Mouse (Mus musculus) forebrain, postnatal 0 days (tissue): ENCODE measurements around the gene Smad1. TPM values are rescaled to one million over a fixed set of nuclear protein-coding genes. Genes with fewer than 3 reads are reported as not detected.

Source experiments
- ATAC-seq: fragments of 200-750 bp; cut with Nextera tagmentation; 2 replicates; pipeline ENCODE4 v1.8.0; 2017; ENCODE audit warnings: mild to moderate bottlenecking, moderate library complexity
- DNase-seq: peaks from one replicate; pipeline ENCODE4 v3.0.0-alpha.2; 2015
- H3K27ac ChIP-seq: fragments of 300-500 bp; sonication (generic); 2 replicates; pipeline ENCODE4 v1.5.1; 2014; ENCODE audit warnings: low read depth, mild to moderate bottlenecking, antibody characterized with exemption, low read length, moderate library complexity, mixed read lengths
- H3K27me3 ChIP-seq: fragments of 300-500 bp; sonication (generic); 2 replicates; pipeline ENCODE4 v1.6.1; 2014; ENCODE audit warnings: mild to moderate bottlenecking, low read length, mixed read lengths; ENCODE audit not compliant: insufficient read depth
- H3K36me3 ChIP-seq: fragments of 300-500 bp; sonication (generic); 2 replicates; pipeline ENCODE4 v1.6.1; 2014; ENCODE audit warnings: mild to moderate bottlenecking, moderate library complexity; ENCODE audit not compliant: insufficient read depth
- H3K4me1 ChIP-seq: fragments of 300-500 bp; sonication (generic); 2 replicates; pipeline ENCODE4 v1.6.1; 2014; ENCODE audit warnings: antibody characterized with exemption; ENCODE audit not compliant: insufficient read depth
- H3K4me2 ChIP-seq: fragments of 300-500 bp; sonication (generic); 2 replicates; pipeline ENCODE4 v1.6.1; 2014; ENCODE audit warnings: low read depth, mild to moderate bottlenecking, moderate library complexity
- H3K4me3 ChIP-seq: fragments of 300-500 bp; sonication (generic); 2 replicates; pipeline ENCODE4 v1.5.1; 2014; ENCODE audit warnings: low read depth, low read length, mixed read lengths
- H3K9ac ChIP-seq: fragments of 300-500 bp; sonication (generic); 2 replicates; pipeline ENCODE4 v1.6.1; 2014; ENCODE audit warnings: mild to moderate bottlenecking
- H3K9me3 ChIP-seq: fragments of 300-500 bp; sonication (generic); 2 replicates; pipeline ENCODE4 v1.6.1; 2016; ENCODE audit warnings: low read length
- CTCF ChIP-seq: sonication (generic); IDR thresholded peaks from 2 replicates; pipeline ENCODE4 v1.5.1; 2016; ENCODE audit warnings: antibody characterized with exemption, control low read depth, low read depth
- WGBS: fragments of 180-500 bp; shearing (Covaris S2); extraction: QIAGEN DNeasy Blood & Tissue Kit; methylation state at CpG from one replicate; pipeline ENCODE4 v1.1.7; 2014; 5-methylcytosine and 5-hydroxymethylcytosine counted together
- polyA plus RNA-seq: library from polyadenylated mRNA; unstranded; fragments of >200 nt; fragmentation: Nextera tagmentation; extraction: Ambion mirVana; gene quantifications from 2 replicates; pipeline ENCODE4 v1.2.1, GENCODE M21; 2015
- total RNA-seq: library from RNA; depleted of rRNA; stranded (reverse); fragments of >200 nt; gene quantifications from 2 replicates; pipeline ENCODE4 v1.2.3, GENCODE M21; 2014

Smad1 gene
- total and polyA plus RNA-seq, 2 experiments from 2014 or later, result 57.1 to 80.1 TPM

DNA sequence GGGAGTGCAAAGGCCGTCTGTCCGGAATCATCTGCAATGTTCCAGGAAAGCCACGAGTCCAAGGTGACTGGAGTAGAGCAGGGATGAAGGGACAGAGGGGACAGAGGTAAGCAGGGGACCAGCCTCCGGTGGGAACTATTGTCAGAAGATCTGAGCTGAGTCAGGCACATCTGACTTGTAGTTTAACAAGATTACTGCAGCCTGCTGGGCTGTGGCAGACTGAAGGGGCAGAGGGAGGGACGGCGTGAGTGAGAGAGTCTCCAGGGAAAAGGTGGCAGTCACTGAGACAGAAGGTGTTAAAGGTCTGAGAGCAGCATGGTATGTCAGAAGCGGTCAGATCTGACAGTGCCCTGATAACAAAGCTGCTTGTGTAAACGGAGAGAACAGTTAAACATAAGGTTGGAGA is 16.5 kb downstream of the Smad1 start:
- Histone ChIP-seq H3K9me3 (no peaks in the 10 kb centered on the region), H3K27me3 (no peaks in the 10 kb centered on the region), H3K4me3 (no peak overlapping the region), H3K4me2 (no peak overlapping the region), H3K36me3 (no peaks in the 10 kb centered on the region), H3K27ac (no peak overlapping the region), H3K9ac (no peak overlapping the region), H3K4me1 (0 out of 2 replicates have a peak, but pooled peaks cover 20% of the 10 kb centered on the region)
- TF ChIP-seq CTCF, result no peak
- ATAC-seq (no peak), DNase-seq (no peak)
- 14% methylated on average over 8 of the region's 8 CpGs for WGBS

- ATAC-seq (peak; percentile 23; the same call in 1 of the 2 replicates), DNase-seq (no peak)
- Histone ChIP-seq H3K9me3 (no peaks in the 10 kb centered on the region), H3K4me3 (no peak overlapping the region), H3K36me3 (no peaks in the 10 kb centered on the region), H3K27me3 (no peaks in the 10 kb centered on the region), H3K4me1 (0 out of 2 replicates have a peak, but pooled peaks cover 20% of the 10 kb centered on the region), H3K9ac (no peak overlapping the region), H3K27ac (no peak overlapping the region), H3K4me2 (no peak overlapping the region)
- WGBS, result 35% methylated on average over 6 of the region's 6 CpGs
- TF ChIP-seq CTCF, result no peak
Observed at GRCm38 (mm10) chr8:79381771-79382170, 17.5 kb downstream of the Smad1 start.

DNA sequence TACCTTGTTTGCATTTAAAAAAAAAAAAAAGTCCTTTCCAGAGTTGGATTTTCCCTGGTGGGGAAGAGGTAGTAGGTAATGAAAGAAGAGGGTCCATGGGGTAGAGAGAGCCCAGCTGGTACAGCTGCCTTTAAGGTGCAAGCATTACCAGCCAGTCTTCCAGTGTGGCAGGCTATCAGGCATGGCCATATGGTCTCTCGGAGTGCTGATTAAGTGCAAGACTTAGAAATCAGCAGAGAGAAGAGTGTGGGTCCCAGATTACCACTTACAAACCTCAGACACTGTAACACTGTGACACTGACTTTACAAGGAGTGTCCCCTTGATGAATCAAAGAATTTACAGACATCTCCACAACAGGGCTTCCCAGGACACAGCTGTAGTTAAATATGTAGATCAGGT is 18.9 kb downstream of the Smad1 start:
- no peak overlapping the region for H3K4me2 ChIP-seq
- H3K9me3 ChIP-seq, result no peaks in the 10 kb centered on the region
- no peaks in the 10 kb centered on the region for H3K36me3 ChIP-seq
- H3K4me3 ChIP-seq, result no peak overlapping the region
- H3K9ac ChIP-seq, result no peak overlapping the region
- 0 out of 2 replicates have a peak, but pooled peaks cover 15% of the 10 kb centered on the region for H3K4me1 ChIP-seq
- no peak overlapping the region for H3K27ac ChIP-seq
- 57% methylated on average over 1 of the region's 1 CpGs for WGBS
- no peak for TF ChIP-seq CTCF
- ATAC-seq (no peak), DNase-seq (no peak)
- no peaks in the 10 kb centered on the region for H3K27me3 ChIP-seq

DNA sequence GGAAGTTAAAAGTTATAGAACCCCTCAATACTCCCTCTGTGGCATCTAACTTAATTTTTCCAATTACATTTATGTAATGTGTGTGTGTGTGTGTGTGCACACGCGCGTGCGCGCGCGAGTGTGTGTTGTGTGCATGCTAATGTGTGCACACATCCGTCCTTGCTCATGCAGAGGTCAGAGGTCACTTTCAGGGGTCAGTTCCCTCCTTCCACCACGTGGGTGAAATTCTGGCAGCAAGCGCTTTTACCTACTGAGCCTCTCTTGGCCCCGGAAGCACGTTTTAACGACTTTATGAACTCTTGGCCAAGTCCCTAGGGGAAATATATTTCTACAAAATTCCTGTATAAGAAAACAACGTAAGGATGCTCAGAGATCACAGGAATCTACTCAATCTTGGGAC is 19.3 kb downstream of the Smad1 start:
- H3K36me3 ChIP-seq, result no peaks in the 10 kb centered on the region
- 0 out of 2 replicates have a peak, but pooled peaks cover 15% of the 10 kb centered on the region for H3K4me1 ChIP-seq

DNA sequence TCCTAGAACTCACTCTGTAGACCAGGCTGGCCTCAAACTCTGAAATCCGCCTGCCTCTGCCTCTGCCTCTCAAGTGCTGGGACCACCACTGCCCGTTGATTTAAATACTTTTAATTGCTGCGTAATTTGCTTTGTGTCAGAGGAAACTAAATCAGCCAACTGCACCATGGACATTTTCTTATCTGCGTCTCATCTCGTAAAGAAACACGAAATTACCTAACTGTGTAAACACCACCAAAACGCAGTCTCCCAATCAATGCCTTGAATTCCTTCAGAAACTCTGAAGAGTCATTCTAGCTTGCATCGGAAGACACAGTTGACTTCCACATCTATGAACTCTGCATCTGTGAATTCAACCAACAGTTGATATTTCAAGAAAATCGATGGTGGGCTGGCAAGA is 22.7 kb downstream of the Smad1 start:
- Histone ChIP-seq H3K36me3 (no peaks in the 10 kb centered on the region), H3K27me3 (no peaks in the 10 kb centered on the region), H3K27ac (no peak overlapping the region), H3K4me2 (no peak overlapping the region), H3K4me1 (peaks cover 3% of the 10 kb centered on the region; the same call in 1 of the 2 replicates), H3K9me3 (no peaks in the 10 kb centered on the region), H3K4me3 (no peak overlapping the region), H3K9ac (no peak overlapping the region)
- TF ChIP-seq CTCF, result no peak
- 86% methylated on average over 9 of the region's 9 CpGs for WGBS
- no peak for DNase-seq
- no peak for ATAC-seq

More for the DNA sequence above, 19.3 kb downstream of the Smad1 start:
- Histone ChIP-seq H3K9ac (no peak overlapping the region), H3K4me3 (no peak overlapping the region), H3K4me2 (no peak overlapping the region), H3K27ac (no peak overlapping the region), H3K9me3 (no peaks in the 10 kb centered on the region), H3K27me3 (no peaks in the 10 kb centered on the region)
- DNase-seq, result no peak
- no peak for TF ChIP-seq CTCF
- ATAC-seq, result no peak
- 82% methylated on average over 14 of the region's 14 CpGs for WGBS

GRCm38 (mm10) chr8:79375775-79376123 is 23.6 kb downstream of the Smad1 start:
- 62% methylated on average over 5 of the region's 5 CpGs for WGBS
- H3K4me3 ChIP-seq, result no peak overlapping the region
- H3K36me3 ChIP-seq, result peaks cover 9% of the 10 kb centered on the region
- no peak for DNase-seq
- no peak overlapping the region for H3K4me2 ChIP-seq
- TF ChIP-seq CTCF, result no peak
- H3K27ac ChIP-seq, result no peak overlapping the region
- H3K9ac ChIP-seq, result no peak overlapping the region
- no peak for ATAC-seq
- H3K9me3 ChIP-seq, result no peaks in the 10 kb centered on the region
- H3K27me3 ChIP-seq, result no peaks in the 10 kb centered on the region
- H3K4me1 ChIP-seq, result peaks cover 3% of the 10 kb centered on the region; the same call in 1 of the 2 replicates

- H3K4me1 ChIP-seq, result peaks cover 3% of the 10 kb centered on the region; the same call in 1 of the 2 replicates
- 72% methylated on average over 13 of the region's 13 CpGs for WGBS
- H3K4me2 ChIP-seq, result no peak overlapping the region
- peaks cover 14% of the 10 kb centered on the region for H3K36me3 ChIP-seq
- TF ChIP-seq CTCF, result no peak
- no peak overlapping the region for H3K4me3 ChIP-seq
- no peak for ATAC-seq
- no peak overlapping the region for H3K9ac ChIP-seq
- H3K27me3 ChIP-seq, result no peaks in the 10 kb centered on the region
- no peaks in the 10 kb centered on the region for H3K9me3 ChIP-seq
- DNase-seq, result no peak
- no peak overlapping the region for H3K27ac ChIP-seq
Observed at GRCm38 (mm10) chr8:79375074-79375774, 24.1 kb downstream of the Smad1 start.
